Mouse (Mus musculus): ENCODE data around the gene Npl.

- TF ChIP-seq POLR2A (IDR thresholded peaks at IDR 0.05; ENCODE audit: extremely low read depth, insufficient read depth, low read length) (peak; percentile 98), CTCF (IDR thresholded peaks at IDR 0.05; ENCODE audit: low read depth, low read length) (no peak)
Measured at GRCm38 (mm10) chr1:153487500-153487879, 62.4 kb downstream of the Npl start, which contains the start of gene Dhx9.

Measured in liver, adult 2 months (tissue).